Mouse (Mus musculus) megakaryocyte, embryonic 14.5 days (primary cell): Measurements from ENCODE around the gene Rab3il1.

ENCODE experiments used
- FLI1 ChIP-seq: IDR thresholded peaks from 2 replicates; pipeline ENCODE4 v1.6.1; 2012; ENCODE audit warnings: low read length, inconsistent platforms, mixed read lengths
- GATA1 ChIP-seq: IDR thresholded peaks from 3 replicates; pipeline ENCODE4 v1.6.1; 2012; ENCODE audit warnings: mixed read lengths, low read length, inconsistent platforms, borderline replicate concordance

DNA sequence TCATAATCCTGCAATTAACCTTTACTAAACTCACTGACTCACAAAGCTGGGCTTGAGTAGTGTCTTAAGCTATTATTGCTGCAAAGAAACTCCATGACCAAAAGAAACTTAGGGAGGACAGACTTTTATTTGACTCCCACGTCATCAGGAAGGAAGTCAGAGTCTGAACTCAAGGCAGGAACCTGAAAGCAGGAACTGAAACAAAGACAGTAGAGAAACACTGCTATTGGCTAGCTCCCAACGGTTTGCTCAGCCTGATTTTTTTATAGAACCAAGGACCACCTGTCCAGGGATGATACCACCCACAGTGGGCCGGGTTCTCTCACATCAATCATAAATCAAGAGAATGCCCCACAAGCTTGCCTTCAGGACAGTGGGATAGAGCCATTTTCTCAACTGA, 49.1 kb upstream of the Rab3il1 start:
- TF ChIP-seq GATA1 = no peak
- TF ChIP-seq FLI1 = no peak
